Mouse (Mus musculus) T-helper 1 cell (primary cell): ENCODE results near the gene Vps26c.

Source experiments
- in situ Hi-C: fragments of 300-600 bp; cut with MboI, MseI; formaldehyde crosslinking; loops from one replicate; pipeline ENCODE4 v1.15.1; 2025; ENCODE audit warnings: high pct_unique_total_duplicates

The Vps26c gene

DNA sequence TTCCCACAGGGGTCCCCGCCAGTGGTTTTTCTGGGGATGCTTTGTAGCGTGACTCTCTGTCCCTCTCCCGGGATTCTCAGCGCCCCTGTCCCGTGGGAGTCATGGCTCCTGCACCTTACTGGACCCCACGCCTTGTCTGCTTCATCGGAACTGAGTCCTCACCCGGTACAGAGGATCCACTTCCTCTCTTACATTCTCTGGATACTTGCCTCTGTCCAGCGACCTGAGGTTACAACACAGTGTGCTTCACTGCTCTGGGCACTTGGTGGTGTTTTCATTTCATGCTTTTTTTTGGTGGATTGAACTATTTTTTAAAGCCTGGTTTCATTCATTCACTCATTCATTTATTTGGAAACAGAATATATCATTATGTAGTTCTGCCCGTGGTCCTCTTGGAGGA lies 23.2 kb upstream of the Vps26c start:
- in situ Hi-C loops: no loop called here

DNA sequence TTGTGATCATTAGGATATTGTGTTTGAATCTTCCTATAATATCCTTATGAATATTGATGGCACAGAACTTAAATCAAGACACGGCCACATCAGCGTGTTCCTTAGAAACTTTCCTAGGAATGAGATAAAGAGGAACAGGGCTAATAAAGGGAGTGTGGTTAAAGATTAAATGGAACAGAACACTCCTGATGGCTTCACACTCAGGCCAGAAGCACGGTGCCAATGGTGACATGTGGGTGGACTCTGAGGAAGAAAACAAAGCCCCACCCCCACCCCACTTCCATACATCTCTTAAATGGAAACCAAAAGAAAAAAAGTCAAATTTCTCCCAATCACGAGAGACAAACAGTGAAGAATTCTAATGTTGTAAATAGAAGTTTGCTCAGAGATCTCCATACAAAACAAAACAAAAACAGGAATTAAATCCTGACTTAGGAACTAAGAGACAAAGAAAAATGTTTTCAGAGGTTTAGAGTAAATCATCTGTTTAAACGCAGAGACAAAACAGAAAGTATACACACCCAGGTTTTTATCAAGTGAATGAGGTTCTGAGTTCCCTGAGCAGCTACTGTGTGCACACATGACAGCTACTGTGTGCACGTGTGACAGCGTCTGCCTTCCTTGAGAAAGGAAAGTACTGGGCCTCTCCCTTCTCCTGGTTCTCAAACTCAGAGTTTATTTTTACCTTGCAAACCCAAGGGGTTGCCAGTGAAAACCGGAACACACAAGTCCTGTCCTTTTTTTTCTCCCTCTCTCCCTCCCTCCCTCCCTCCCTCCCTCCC lies 19.3 kb upstream of the Vps26c start:
- in situ Hi-C loops: no loop called here

DNA sequence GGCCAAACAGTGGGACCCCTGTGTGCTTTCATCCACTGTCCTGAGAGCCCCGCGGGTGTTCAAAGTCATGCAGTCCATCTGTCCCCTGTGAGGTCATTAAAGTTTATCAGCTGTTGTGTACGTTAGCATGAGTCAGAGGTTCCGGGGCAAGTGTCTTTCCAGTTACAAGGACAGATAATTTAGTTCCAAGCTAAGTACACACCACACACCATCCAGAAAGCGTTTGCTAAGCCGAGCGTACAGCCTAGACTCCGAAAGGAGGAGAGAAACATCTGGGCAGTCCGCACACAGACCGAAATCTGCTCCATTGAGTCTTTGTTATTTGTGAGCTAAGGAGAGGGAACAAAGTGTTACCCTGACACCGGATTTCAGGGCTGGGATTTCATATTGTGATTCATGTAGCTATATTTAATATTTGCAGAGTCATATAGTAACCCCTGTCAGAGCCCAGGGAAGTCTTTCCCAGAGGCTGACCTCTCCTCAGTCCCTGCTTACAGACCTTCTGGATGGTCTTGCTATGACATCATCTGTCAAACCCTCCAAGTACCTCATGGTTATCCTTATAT lies 18.0 kb upstream of the Vps26c start:
- in situ Hi-C loops: no loop called here

DNA sequence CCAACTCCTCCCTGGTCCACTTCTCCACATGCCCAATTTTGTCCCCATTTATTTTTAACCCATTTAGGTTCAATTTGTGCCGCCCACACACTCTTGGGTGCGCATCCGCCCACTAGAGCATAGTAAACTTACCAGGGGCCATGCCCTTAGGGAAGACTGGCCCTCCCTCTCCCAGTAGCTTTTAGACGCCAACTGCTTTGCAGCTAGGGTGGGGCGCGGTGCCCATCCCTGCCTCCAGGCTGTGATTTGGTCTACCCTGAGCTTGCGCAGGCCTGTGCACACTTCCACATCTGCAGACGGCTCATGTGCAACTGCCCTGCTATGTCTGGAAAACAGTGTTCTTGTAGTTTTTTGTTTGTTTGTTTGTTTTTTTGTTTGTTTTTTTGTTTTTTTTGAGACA lies 16.3 kb upstream of the Vps26c start:
- in situ Hi-C loops: no loop called here

DNA sequence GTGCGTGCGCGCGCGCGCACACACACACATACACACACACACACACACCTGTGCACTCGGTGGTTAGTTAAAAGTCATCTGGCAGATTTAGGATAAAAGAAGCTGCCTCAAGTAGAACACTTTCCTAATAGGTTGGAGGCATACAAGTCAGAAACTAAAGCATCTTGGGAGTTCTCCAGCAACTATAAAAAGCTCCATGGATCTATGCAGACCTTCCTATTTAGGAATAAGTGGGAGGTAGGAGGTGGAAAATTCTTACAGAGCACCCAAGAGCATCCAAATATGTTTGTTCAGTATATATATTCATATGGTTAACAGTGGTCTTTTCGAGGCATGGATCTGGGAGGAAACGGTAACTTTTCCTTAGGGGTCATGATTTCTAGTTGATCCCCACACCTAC lies 13.5 kb upstream of the Vps26c start:
- in situ Hi-C loops: no loop called here

DNA sequence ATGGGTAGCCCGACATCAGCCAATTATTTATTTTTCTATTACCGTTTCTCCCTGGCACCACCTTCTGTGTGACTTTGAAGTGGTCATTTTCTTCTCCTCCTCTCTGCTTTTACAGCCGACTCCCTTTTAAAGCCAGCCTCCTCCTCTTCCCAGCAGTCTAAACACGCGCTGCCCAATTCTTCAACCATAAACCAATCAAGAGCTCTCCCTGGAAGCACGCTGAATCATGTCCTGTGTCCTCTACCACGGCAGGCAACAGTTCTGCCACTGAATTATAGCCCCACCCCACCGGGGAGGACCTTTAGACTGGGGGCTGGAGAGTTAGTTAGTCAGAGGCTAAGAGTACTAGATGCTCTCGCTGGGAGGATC lies 10.5 kb upstream of the Vps26c start:
- in situ Hi-C loops: no loop called here

DNA sequence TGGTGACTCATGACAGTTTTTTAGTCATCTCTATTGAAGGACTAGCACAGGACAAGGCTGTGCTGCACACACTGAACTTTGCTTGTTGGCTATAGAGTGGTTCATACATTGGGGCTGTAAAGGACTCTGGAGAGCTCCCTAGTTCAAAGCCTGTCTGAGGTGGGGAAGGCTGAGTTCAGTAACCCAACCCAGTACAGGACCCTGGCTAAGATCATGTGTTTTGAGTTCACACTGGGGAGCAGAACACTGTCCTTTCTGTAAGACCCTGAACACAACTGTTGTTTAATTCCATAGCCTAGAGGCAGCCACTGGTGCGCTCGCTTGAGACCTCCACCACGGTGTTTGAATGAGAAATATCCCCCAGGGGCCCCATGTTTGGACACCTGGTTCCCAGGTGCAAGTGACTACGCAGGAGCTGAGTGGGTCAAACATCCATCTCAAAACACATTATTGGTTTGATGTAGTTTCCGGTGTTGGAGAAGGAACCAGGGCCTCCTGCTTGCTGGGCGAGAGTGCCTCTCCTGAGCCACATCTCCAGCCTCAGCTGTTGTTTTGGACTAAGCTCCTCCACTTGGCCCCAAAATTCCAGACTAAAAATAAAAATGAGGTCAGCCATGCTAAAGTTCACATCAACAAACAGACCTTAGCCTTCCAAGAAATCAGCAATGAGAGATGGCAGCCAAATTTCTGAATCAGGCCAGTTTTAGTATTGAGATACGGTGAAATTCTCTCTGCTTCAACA lies 10.0 kb upstream of the Vps26c start:
- in situ Hi-C loops: no loop called here

DNA sequence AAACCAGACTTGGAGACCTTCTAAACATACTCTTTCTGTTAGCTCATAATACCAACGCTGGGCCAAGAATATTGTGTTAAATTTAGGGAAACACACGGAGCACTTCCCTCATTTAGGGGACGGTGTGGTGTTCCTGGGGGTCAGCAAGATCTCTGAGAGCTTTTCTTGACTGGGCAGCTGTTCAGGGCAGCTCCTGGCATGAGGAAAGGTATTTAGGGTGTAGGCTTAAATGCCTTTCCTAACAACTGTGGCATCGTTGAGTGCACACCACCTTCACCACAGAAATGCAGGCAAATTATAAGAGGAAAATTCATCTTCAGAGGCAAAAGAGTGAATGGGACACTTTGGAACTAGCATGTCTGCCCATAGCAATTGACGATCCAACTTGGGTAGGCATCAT lies 9.1 kb upstream of the Vps26c start:
- in situ Hi-C loops: no loop called here

DNA sequence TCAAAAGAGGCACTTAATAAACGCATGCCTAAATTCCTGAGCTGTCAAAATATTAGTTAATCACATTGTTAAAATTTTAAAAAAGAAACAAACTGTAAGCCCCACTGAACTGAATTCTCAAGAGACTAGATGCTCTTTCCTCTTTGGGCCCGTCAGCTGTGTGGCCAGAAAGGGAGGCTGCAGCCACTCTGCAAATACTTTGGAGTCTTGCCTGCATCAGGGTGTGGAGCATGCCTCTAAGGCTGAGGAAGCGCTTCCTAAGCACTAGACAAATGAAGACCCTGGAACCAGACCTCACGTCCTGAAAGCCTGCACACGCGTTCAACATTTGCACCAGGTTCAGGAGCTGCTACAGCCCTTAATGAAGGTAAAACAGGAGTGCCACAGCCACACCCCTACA lies 7.0 kb upstream of the Vps26c start:
- in situ Hi-C loops: no loop called here

DNA sequence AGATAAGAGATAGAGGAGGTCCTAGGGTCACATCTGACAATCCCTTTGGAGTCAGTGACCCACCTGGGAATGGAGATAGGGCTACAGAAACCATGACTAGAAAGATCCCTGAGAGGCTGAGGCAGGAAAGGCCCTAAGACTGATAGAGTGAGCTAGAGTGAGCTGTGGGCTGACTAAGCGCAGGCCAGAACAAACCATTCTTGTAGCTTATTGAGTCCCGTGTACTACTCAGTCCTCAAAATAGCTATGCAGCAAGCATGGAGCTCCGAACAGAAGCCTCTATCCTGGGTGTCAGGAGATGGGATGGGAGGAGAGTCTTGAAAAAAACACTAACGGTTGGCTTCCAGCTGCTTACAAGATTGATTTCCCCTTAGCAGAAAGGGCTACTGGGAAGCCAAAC lies 4.6 kb upstream of the Vps26c start:
- in situ Hi-C loops: no loop called here

DNA sequence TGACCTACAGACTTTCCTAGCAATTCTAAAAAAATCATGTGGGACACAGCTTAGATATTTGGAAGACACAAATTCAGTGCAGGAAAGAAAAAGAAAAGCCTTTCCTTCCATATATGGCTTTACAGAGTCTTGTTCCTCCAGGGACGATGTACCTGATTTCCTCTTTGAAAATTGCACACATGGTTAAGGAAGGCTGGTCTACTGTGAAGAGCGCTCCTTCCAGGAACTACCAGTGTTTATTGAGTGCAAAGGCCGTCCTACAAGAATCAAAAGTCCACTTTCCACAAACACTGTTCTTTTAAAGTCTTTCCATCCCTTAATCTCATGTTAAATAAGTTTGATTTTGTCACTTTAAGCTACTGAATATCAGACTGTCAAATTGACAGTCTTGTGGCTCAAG lies 916 bp upstream of the Vps26c start:
- in situ Hi-C loops: loop anchor here (5.0 kb wide), 1 partner anchor 35 kb away; no protein-coding TSS in a partner anchor

DNA sequence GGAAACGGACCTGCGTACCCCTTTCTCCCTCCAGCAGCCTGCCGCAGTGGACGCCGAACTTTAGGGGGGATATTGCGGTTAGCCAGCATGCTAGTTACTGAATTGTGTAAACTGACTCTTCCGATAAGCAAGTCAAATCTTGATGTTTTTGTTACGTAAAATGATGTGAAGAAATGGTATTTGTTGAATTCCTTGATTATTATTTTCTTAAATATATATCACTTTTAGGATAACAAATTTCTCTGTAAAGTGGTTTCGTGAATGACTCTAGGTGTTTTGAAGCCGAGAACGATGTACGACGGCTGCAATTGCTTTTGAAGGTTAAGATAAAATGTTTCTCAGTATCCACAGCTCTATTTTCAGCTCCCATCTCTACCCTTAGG lies 513 bp upstream of the Vps26c start:
- in situ Hi-C loops: loop anchor here (5.0 kb wide), 1 partner anchor 35 kb away; no protein-coding TSS in a partner anchor

DNA sequence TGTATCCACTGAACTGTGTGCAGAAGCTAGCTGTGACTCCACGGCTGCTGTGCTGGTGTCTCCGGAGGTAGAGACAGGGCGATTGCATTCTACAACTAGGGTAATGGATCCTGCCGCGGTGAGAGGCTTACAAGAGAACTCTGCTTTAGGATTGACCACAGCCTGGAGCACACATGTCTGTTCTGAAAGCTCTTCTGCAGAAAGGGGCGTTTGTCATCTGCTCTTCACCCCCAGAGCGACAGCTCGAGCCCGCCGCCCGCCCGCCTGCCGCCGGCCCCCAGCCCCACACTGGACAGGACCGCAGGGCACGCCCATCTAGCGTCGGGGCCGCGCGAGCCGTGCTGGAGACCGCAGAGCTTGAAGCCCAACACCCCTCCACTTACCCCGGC lies 681 bp downstream of the Vps26c start:
- in situ Hi-C loops: loop anchor here (5.0 kb wide), 1 partner anchor 36 kb away; no protein-coding TSS in a partner anchor

DNA sequence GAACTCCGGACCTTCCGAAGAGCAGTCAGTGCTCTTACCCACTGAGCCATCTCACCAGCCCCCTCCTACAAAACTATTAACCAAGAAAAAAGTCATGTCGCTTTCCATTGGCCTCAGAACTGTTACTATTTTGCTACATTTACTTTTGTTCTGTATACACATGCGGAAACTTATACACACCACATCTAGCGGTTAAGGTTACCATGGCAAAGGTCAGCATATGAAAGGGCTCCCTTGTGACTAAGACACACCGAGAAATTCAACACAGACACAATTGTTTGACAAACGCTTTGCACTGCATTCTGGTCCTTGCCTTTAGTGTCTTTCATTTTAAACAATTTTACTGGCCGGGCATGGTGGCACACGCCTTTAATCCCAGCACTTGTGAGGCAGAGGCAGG lies 1.9 kb downstream of the Vps26c start:
- in situ Hi-C loops: loop anchor here (5.0 kb wide), 1 partner anchor 38 kb away; no protein-coding TSS in a partner anchor

DNA sequence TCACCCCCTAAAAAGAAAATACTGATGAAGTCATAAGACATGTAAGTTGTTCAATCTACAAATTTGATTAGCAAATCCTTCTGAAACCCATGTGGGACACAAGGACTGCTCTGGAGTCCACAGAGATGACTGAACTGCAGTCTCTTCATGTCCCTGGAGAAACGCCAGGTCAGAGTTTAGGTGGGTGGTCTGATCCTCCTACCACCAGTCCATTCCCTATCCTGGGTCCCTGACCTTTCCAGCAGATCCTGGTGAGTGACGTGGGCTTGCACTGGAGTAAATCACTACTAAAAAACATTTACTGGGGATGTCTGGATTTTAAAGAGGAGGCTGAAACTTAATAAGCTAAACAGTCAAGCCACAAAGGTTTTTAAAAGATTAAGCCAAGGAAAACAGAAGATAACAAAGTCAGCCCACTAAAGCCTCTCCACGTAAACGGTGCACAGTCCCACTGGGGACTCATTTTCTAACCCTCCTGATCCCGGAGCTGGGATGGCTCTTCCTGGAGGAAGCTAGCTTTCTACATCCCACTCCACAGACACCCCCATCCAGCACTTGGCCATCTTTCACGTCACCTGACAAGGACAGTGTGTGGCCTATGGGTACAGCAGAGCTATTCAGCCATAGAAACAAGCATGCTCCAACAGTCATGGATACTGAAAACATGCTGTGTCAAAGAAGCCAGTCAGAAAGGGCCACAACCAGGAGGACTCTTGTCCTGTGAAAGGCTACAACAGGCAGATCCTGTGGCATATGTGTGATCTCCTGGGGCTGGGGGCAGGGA lies 2.8 kb downstream of the Vps26c start:
- in situ Hi-C loops: no loop called here

DNA sequence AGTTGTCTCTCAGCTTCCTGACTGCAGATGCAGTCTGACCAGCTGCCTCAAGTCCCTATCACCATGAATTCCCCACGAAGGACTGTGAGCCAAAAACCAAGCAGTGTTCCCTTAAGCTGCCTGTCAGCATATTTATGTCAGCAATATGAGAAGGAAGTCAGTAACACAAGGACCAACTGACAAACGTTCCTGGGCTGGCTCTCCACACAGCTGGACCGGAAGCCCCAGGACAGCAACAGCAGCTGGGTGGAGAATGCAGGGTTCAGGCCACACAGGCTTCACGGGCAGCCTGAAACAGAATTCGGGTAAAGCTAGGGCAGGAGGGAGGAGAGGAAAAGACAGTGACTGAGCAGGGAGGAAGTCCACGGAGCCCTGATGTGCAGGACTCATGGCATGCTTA lies 7.6 kb downstream of the Vps26c start:
- in situ Hi-C loops: loop anchor here (5.0 kb wide), 1 partner anchor 98 kb away; no protein-coding TSS in a partner anchor

DNA sequence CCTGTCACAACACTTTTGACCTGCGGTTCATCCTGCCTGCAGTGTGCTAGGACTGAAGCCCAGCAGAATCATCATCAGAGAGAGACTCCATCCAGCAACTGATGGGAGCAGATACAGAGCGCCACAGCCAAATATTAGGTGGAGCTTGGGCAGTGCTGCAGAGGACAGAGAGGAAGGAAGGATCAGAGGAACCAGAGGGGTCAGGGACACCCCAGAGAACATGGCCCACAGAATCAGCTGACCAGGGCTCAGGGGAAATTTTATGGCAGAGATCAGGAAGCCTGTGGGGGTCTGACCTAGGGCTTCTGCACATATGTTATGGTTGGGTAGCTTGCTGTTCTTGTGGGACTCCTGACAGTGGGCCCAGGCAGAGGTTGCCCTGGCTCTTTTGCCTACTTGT lies 9.0 kb downstream of the Vps26c start:
- in situ Hi-C loops: loop anchor here (5.0 kb wide), 1 partner anchor 100 kb away; no protein-coding TSS in a partner anchor

DNA sequence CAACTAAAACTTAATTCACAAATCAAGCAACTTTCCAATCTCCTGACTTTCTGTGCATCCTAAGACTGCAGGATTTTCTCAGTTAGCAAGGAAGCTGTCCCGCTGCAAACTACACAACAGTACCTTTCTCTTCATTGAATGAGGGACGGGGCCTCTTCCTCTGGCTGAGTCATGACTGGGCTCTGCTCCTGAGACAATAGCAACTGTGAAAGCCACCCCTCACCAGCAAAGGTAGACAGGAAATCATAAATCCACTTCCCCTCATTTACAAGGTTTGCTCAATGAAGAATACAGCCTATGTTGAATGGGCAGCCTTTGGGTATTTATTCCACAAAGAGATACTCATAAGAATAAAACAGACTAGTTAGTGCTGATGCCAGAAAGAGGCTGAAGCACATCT lies 16.6 kb downstream of the Vps26c start:
- in situ Hi-C loops: no loop called here

DNA sequence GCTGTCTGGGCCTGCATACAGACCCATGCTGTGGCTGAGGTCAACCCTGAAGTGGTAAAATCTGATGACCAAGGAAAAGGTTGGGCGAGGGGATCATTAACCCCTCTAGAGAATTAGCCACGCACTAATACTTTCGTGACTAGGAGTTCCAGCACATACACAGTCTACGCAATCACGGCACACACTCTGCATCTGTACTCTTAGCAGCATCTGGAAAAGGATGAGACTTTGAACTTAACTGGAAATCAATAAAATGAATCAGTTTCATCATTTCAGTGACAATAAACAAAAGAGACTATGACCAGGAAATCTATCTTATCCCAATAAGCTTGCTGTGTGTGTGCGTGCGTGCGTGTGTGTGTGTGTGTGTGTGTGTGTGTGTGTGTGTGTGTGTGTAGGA lies 17.9 kb downstream of the Vps26c start:
- in situ Hi-C loops: no loop called here

DNA sequence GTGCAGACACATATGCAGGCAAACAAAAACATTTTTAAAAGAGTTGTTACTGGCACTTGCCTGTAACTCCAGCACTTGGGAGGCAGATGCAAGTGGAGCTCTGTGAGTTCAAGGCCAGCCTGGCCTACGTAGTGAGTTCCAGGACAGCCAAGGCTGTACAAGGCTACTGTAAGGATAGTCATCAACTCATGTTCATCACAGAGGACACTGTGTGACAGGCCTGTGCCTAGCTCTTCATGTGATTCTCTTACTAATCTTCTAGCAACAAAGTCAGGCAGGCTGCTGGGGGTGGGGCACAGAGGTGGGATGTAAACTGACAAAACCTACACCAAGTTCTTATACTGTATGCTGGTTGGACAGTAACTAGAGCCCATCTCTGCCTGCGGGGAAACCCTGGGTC lies 19.6 kb downstream of the Vps26c start:
- in situ Hi-C loops: no loop called here

DNA sequence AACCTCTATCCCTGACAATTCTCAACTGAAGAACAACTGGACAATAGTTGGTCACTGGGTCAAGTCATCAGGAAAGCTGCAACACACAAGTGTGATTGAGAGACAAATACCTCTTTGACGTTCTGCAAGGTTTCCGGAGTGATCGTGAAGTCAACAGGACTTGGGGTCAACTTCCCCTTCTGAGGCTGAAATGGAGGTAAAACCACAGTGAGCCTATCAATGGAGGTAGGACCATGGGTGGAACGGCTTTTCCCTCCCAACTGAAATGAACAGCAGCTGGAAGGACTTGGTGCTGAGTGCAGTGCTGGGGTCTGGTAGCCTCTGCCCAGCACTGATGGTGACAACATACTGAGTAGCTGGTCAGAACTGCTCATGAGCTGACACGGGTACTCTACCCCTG lies 22.4 kb downstream of the Vps26c start:
- in situ Hi-C loops: no loop called here

DNA sequence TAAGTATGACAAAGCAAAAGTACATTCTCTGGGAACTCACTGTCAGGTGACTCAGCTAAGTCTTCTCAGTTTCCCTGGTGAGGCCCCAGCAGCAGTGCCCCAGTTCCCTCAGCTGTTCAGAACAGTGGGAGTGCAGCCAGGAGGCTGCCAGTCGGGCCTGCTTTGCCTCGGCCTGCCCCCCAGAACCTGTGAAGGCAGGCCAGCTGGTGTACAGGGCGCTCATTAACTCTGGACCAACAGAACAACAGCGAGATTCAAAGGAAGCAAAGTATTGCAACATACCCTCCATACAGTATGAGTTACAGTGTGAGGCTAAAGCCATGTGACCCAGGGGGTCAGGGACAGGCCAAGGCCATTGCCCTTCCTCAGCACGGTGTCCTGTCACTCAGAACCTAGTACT lies 28.7 kb downstream of the Vps26c start:
- in situ Hi-C loops: no loop called here
